16 mouse cellular contexts compared by ENCODE assay signal in genomic region chr4:46413406-46413805, GRCm38 (mm10). TPM values are rescaled to one million over a fixed set of nuclear protein-coding genes. Genes with fewer than 3 reads are reported as not detected.
DNase-seq lines count a peak whose midpoint lies in the region; ATAC-seq and TF ChIP-seq lines count a peak whose summit lies in the region.
"Had no signal": no experiment of that assay in that cellular context is flagged by ENCODE, and none has a peak within 500 bp of the region (broad histone marks: within the 10 kb centered on the region; RNA-seq: fewer than 3 reads in every experiment).

Gene Hemgn (minus strand): TSS chr4:46413506.

- no peak within 1 kb of the TSS for H3K9ac ChIP-seq in hindbrain, embryonic 14.5 days
- peak within 1 kb of the TSS; percentile 62 for H3K9ac ChIP-seq in liver, embryonic 13.5 days
- H3K9ac ChIP-seq: lung, embryonic 15.5 days had no signal

- TF ChIP-seq CTCF in G1E (IDR thresholded peaks at IDR 0.05; ENCODE audit: low read depth, low read length): no peak

- H3K4me1 ChIP-seq in hindbrain, embryonic 10.5 days (replicated peaks): no peaks in the 10 kb centered on the region
- no peaks in the 10 kb centered on the region for H3K4me1 ChIP-seq in hindbrain, embryonic 14.5 days (replicated peaks; ENCODE audit: control insufficient read depth, insufficient read depth, low read length)
- H3K4me1 ChIP-seq in G1E (ENCODE audit: insufficient read depth, low read depth, low read length): peaks cover 57% of the 10 kb centered on the region
- peaks cover 6% of the 10 kb centered on the region; the same call in 1 of the 2 replicates for H3K4me1 ChIP-seq in embryonic facial prominence, embryonic 10.5 days
- peaks cover 82% of the 10 kb centered on the region for H3K4me1 ChIP-seq in liver, embryonic 13.5 days (replicated peaks)
- H3K4me1 ChIP-seq: lung, embryonic 15.5 days had no signal

- DNase-seq in hindbrain, embryonic 10.5 days (ENCODE audit: low spot score): no peak
- DNase-seq in hindbrain, embryonic 14.5 days (ENCODE audit: low spot score): no peak
- DNase-seq in G1E (ENCODE audit: low spot score): no peak
- DNase-seq in embryonic facial prominence, embryonic 10.5 days (ENCODE audit: low spot score): no peak
- no peak for DNase-seq in liver, embryonic 13.5 days
- DNase-seq in adrenal gland, postnatal 14 days: no peak
- no peak for DNase-seq in lung, postnatal 10 days
- DNase-seq: adrenal gland, adult 2 months; cerebellum, adult 9-10 months; kidney, adult 2 months; layer of hippocampus, postnatal 36 days; left cerebral cortex, postnatal 4 days; right cerebral cortex, adult 18-20 months; spleen, adult 18-20 months had no signal

- WGBS in hindbrain, embryonic 10.5 days: 81% methylated on average over 7 of the region's 7 CpGs
- 83% methylated on average over 7 of the region's 7 CpGs for WGBS in hindbrain, embryonic 14.5 days
- WGBS in embryonic facial prominence, embryonic 10.5 days: 80% methylated on average over 7 of the region's 7 CpGs
- WGBS in liver, embryonic 13.5 days (ENCODE audit: insufficient replicate concordance): 79% methylated on average over 7 of the region's 7 CpGs

- ATAC-seq in hindbrain, embryonic 14.5 days (ENCODE audit: low FRiP score): no peak
- no peak for ATAC-seq in G1E (ENCODE audit: extremely low read depth, insufficient number of reproducible peaks, low FRiP score, poor library complexity, severe bottlenecking)
- ATAC-seq in liver, embryonic 13.5 days (ENCODE audit: low read depth): no peak

- no peaks in the 10 kb centered on the region for H3K9me3 ChIP-seq in hindbrain, embryonic 10.5 days
- no peaks in the 10 kb centered on the region for H3K9me3 ChIP-seq in hindbrain, embryonic 14.5 days (ENCODE audit: control insufficient read depth, low read length)
- H3K9me3 ChIP-seq in G1E (replicated peaks): no peaks in the 10 kb centered on the region
- no peaks in the 10 kb centered on the region for H3K9me3 ChIP-seq in embryonic facial prominence, embryonic 10.5 days
- H3K9me3 ChIP-seq in liver, embryonic 13.5 days (replicated peaks): no peaks in the 10 kb centered on the region
- H3K9me3 ChIP-seq: lung, embryonic 15.5 days had no signal

- H3K27ac ChIP-seq in hindbrain, embryonic 10.5 days: no peak within 1 kb of the TSS
- no peak within 1 kb of the TSS for H3K27ac ChIP-seq in hindbrain, embryonic 14.5 days
- no peak within 1 kb of the TSS for H3K27ac ChIP-seq in embryonic facial prominence, embryonic 10.5 days (replicated peaks)
- peak within 1 kb of the TSS; percentile 100 for H3K27ac ChIP-seq in liver, embryonic 13.5 days
- H3K27ac ChIP-seq: lung, embryonic 15.5 days had no signal

- no peaks in the 10 kb centered on the region for H3K27me3 ChIP-seq in hindbrain, embryonic 10.5 days (ENCODE audit: insufficient read depth, poor library complexity, severe bottlenecking)
- H3K27me3 ChIP-seq in hindbrain, embryonic 14.5 days (ENCODE audit: control insufficient read depth, insufficient read depth, low read length): no peaks in the 10 kb centered on the region
- H3K27me3 ChIP-seq in G1E (ENCODE audit: insufficient read depth, low read length): no peaks in the 10 kb centered on the region
- H3K27me3 ChIP-seq in embryonic facial prominence, embryonic 10.5 days (replicated peaks; ENCODE audit: low read depth, poor library complexity, severe bottlenecking): no peaks in the 10 kb centered on the region
- H3K27me3 ChIP-seq in liver, embryonic 13.5 days: no peaks in the 10 kb centered on the region
- H3K27me3 ChIP-seq: lung, embryonic 15.5 days had no signal

- no peaks in the 10 kb centered on the region for H3K36me3 ChIP-seq in hindbrain, embryonic 10.5 days
- H3K36me3 ChIP-seq in hindbrain, embryonic 14.5 days (replicated peaks; ENCODE audit: control insufficient read depth, insufficient read depth): no peaks in the 10 kb centered on the region
- H3K36me3 ChIP-seq in G1E (replicated peaks): no peaks in the 10 kb centered on the region
- no peaks in the 10 kb centered on the region for H3K36me3 ChIP-seq in embryonic facial prominence, embryonic 10.5 days (replicated peaks)
- no peaks in the 10 kb centered on the region for H3K36me3 ChIP-seq in liver, embryonic 13.5 days
- H3K36me3 ChIP-seq: lung, embryonic 15.5 days had no signal

- no peak within 1 kb of the TSS for H3K4me2 ChIP-seq in hindbrain, embryonic 14.5 days (replicated peaks)
- H3K4me2 ChIP-seq in liver, embryonic 13.5 days: peak within 1 kb of the TSS; percentile 34
- H3K4me2 ChIP-seq: lung, embryonic 15.5 days had no signal

- H3K4me3 ChIP-seq in hindbrain, embryonic 10.5 days: no peak within 1 kb of the TSS
- H3K4me3 ChIP-seq in hindbrain, embryonic 14.5 days (replicated peaks; ENCODE audit: low read length): no peak within 1 kb of the TSS
- no peak within 1 kb of the TSS for H3K4me3 ChIP-seq in G1E (ENCODE audit: low read depth, low read length)
- no peak within 1 kb of the TSS for H3K4me3 ChIP-seq in embryonic facial prominence, embryonic 10.5 days
- H3K4me3 ChIP-seq in liver, embryonic 13.5 days (replicated peaks): 0 out of 2 replicates have a peak within 1 kb of the TSS, but pooled peaks have one; percentile 12
- H3K4me3 ChIP-seq: lung, embryonic 15.5 days had no signal

RNA-seq across cellular contexts. Expression of gene Hemgn, which starts in this region (rescaled TPM):
- 13.2 and 14.3 TPM in 2 replicates for polyA plus RNA-seq in hindbrain, embryonic 10.5 days (2016; fragmentation: Nextera tagmentation; extraction: Ambion mirVana)
- polyA plus RNA-seq in hindbrain, embryonic 14.5 days (2014; fragmentation: Nextera tagmentation; extraction: Ambion mirVana): 0.27 TPM in 1 of 2 replicates, not detected in the other
- 39.3 and 132 TPM in 2 replicates for total RNA-seq in G1E (2014; fragmentation: Nextera tagmentation)
- 20.9 and 24.3 TPM in 2 replicates for total RNA-seq in G1E (2017)
- 5.8 and 6.3 TPM in 2 replicates for polyA plus RNA-seq in G1E (2012)
- 9.9 and 13.6 TPM in 2 replicates for polyA plus RNA-seq in embryonic facial prominence, embryonic 10.5 days (2016; fragmentation: Nextera tagmentation; extraction: Ambion mirVana)
- 405 and 482 TPM in 2 replicates for polyA plus RNA-seq in liver, embryonic 13.5 days (2015; fragmentation: Nextera tagmentation; extraction: Ambion mirVana)
- 1.2 and 9.0 TPM in 2 replicates for total RNA-seq in adrenal gland, postnatal 14 days (2021)
- total RNA-seq: adrenal gland, adult 2 months; layer of hippocampus, postnatal 36 days; left cerebral cortex, postnatal 4 days had no signal
- polyA plus RNA-seq: adrenal gland, adult 2 months; C2C12 had no signal

Comparison
In these comparisons a context has a peak if more than half of its experiments do, and no peak if none do; other contexts are left out.
1. RNA of gene Hemgn (polyA plus RNA-seq): 405 to 482 TPM in liver, embryonic 13.5 days; 13.2 to 14.3 TPM in hindbrain, embryonic 10.5 days, 9.9 to 13.6 TPM in embryonic facial prominence, embryonic 10.5 days, 5.8 to 6.3 TPM in G1E and 0.27 TPM in hindbrain, embryonic 14.5 days; every median in the first group is over 10 times any median in the second.